Mouse (Mus musculus): ENCODE measurements around the gene Msi2. TPM values are rescaled to one million over a fixed set of nuclear protein-coding genes. Genes with fewer than 3 reads are reported as not detected.

Gene Msi2
- polyA plus RNA-seq, 1 experiment from 2014 or later = 29.9 TPM

- H3K4me3 ChIP-seq = no peak overlapping the region
- no peak for DNase-seq (ENCODE audit: low spot score)
- 82% methylated on average over 6 of the region's 6 CpGs for WGBS
- no peaks in the 10 kb centered on the region for H3K9me3 ChIP-seq
- no peaks in the 10 kb centered on the region for H3K27me3 ChIP-seq (ENCODE audit: insufficient read depth, poor library complexity, severe bottlenecking)
- H3K27ac ChIP-seq = no peak overlapping the region
- peaks cover 43% of the 10 kb centered on the region for H3K4me1 ChIP-seq (replicated peaks)
- H3K36me3 ChIP-seq = peaks cover 72% of the 10 kb centered on the region
Measured at GRCm38 (mm10) chr11:88613008-88613407, 105.3 kb downstream of the Msi2 start.

- WGBS = 95% methylated on average over 7 of the region's 7 CpGs
- no peaks in the 10 kb centered on the region for H3K9me3 ChIP-seq
- no peaks in the 10 kb centered on the region for H3K27me3 ChIP-seq (ENCODE audit: insufficient read depth, poor library complexity, severe bottlenecking)
- no peak overlapping the region for H3K27ac ChIP-seq
- H3K4me3 ChIP-seq = no peak overlapping the region
- no peak for DNase-seq (ENCODE audit: low spot score)
- peaks cover 69% of the 10 kb centered on the region for H3K36me3 ChIP-seq
- peaks cover 47% of the 10 kb centered on the region for H3K4me1 ChIP-seq (replicated peaks)
Measured at GRCm38 (mm10) chr11:88612141-88612540, 106.2 kb downstream of the Msi2 start.

- DNase-seq (ENCODE audit: low spot score) = no peak
- peaks cover 60% of the 10 kb centered on the region for H3K4me1 ChIP-seq (replicated peaks)
- no peak overlapping the region for H3K27ac ChIP-seq
- H3K27me3 ChIP-seq (ENCODE audit: insufficient read depth, poor library complexity, severe bottlenecking) = no peaks in the 10 kb centered on the region
- H3K4me3 ChIP-seq = no peak overlapping the region
- H3K9me3 ChIP-seq = no peaks in the 10 kb centered on the region
- H3K36me3 ChIP-seq = peaks cover 62% of the 10 kb centered on the region
- WGBS = 94% methylated on average over 6 of the region's 6 CpGs
Measured at GRCm38 (mm10) chr11:88610809-88611208, 107.5 kb downstream of the Msi2 start.

- no peak overlapping the region for H3K4me3 ChIP-seq
- 90% methylated on average over 1 of the region's 1 CpGs for WGBS
- H3K9me3 ChIP-seq = no peaks in the 10 kb centered on the region
- no peaks in the 10 kb centered on the region for H3K27me3 ChIP-seq (ENCODE audit: insufficient read depth, poor library complexity, severe bottlenecking)
- H3K36me3 ChIP-seq = peaks cover 66% of the 10 kb centered on the region
- DNase-seq (ENCODE audit: low spot score) = no peak
- peaks cover 67% of the 10 kb centered on the region for H3K4me1 ChIP-seq (replicated peaks)
- H3K27ac ChIP-seq = no peak overlapping the region
Measured at GRCm38 (mm10) chr11:88610112-88610511, 108.2 kb downstream of the Msi2 start.

GRCm38 (mm10) chr11:88608584-88608983 is 109.7 kb downstream of the Msi2 start:
- no peak for DNase-seq (ENCODE audit: low spot score)
- peaks cover 68% of the 10 kb centered on the region for H3K4me1 ChIP-seq (replicated peaks)
- H3K36me3 ChIP-seq = peaks cover 76% of the 10 kb centered on the region

GRCm38 (mm10) chr11:88607725-88608383 is 110.5 kb downstream of the Msi2 start:
- H3K9me3 ChIP-seq = no peaks in the 10 kb centered on the region
- peaks cover 65% of the 10 kb centered on the region for H3K4me1 ChIP-seq (replicated peaks)
- H3K27me3 ChIP-seq (ENCODE audit: insufficient read depth, poor library complexity, severe bottlenecking) = no peaks in the 10 kb centered on the region
- WGBS = 90% methylated on average over 12 of the region's 12 CpGs
- H3K27ac ChIP-seq = peak overlapping the region; percentile 9; the same call in 1 of the 2 replicates
- no peak for DNase-seq (ENCODE audit: low spot score)
- no peak overlapping the region for H3K4me3 ChIP-seq
- peaks cover 76% of the 10 kb centered on the region for H3K36me3 ChIP-seq

More at GRCm38 (mm10) chr11:88608584-88608983, 109.7 kb downstream of the Msi2 start:
- 85% methylated on average over 4 of the region's 4 CpGs for WGBS
- Histone ChIP-seq H3K9me3 (no peaks in the 10 kb centered on the region), H3K27me3 (ENCODE audit: insufficient read depth, poor library complexity, severe bottlenecking) (no peaks in the 10 kb centered on the region), H3K27ac (no peak overlapping the region), H3K4me3 (no peak overlapping the region)

GRCm38 (mm10) chr11:88605771-88606170 is 112.5 kb downstream of the Msi2 start:
- H3K4me3 ChIP-seq = no peak overlapping the region
- H3K36me3 ChIP-seq = peaks cover 76% of the 10 kb centered on the region
- H3K27ac ChIP-seq = peak overlapping the region; percentile 50

GRCm38 (mm10) chr11:88605098-88605525 is 113.2 kb downstream of the Msi2 start:
- Histone ChIP-seq H3K27ac (peak overlapping the region; percentile 56), H3K9me3 (no peaks in the 10 kb centered on the region), H3K4me1 (replicated peaks) (peaks cover 88% of the 10 kb centered on the region), H3K4me3 (no peak overlapping the region), H3K27me3 (ENCODE audit: insufficient read depth, poor library complexity, severe bottlenecking) (no peaks in the 10 kb centered on the region), H3K36me3 (peaks cover 75% of the 10 kb centered on the region)
- DNase-seq (ENCODE audit: low spot score) = no peak
- WGBS = 69% methylated on average over 12 of the region's 12 CpGs

More at GRCm38 (mm10) chr11:88605771-88606170, 112.5 kb downstream of the Msi2 start:
- Histone ChIP-seq H3K27me3 (ENCODE audit: insufficient read depth, poor library complexity, severe bottlenecking) (no peaks in the 10 kb centered on the region), H3K4me1 (replicated peaks) (peaks cover 82% of the 10 kb centered on the region), H3K9me3 (no peaks in the 10 kb centered on the region)
- WGBS = 71% methylated on average over 6 of the region's 6 CpGs
- DNase-seq (ENCODE audit: low spot score) = no peak

GRCm38 (mm10) chr11:88604635-88605034 is 113.7 kb downstream of the Msi2 start:
- no peak for DNase-seq (ENCODE audit: low spot score)
- whole genome bisulfite sequencing = 68% methylated on average over 2 of the region's 2 CpGs
- peaks cover 89% of the 10 kb centered on the region for H3K4me1 ChIP-seq (replicated peaks)
- no peaks in the 10 kb centered on the region for H3K9me3 ChIP-seq
- no peak overlapping the region for H3K4me3 ChIP-seq
- H3K27ac ChIP-seq = peak overlapping the region; percentile 56
- H3K36me3 ChIP-seq = peaks cover 77% of the 10 kb centered on the region
- H3K27me3 ChIP-seq (ENCODE audit: insufficient read depth, poor library complexity, severe bottlenecking) = no peaks in the 10 kb centered on the region

- H3K4me1 ChIP-seq (replicated peaks) = peaks cover 91% of the 10 kb centered on the region
- H3K9me3 ChIP-seq = no peaks in the 10 kb centered on the region
- WGBS = 85% methylated on average over 11 of the region's 11 CpGs
- no peak overlapping the region for H3K4me3 ChIP-seq
- no peak for DNase-seq (ENCODE audit: low spot score)
- H3K27ac ChIP-seq = peak overlapping the region; percentile 45; the same call in 1 of the 2 replicates
- H3K36me3 ChIP-seq = peaks cover 76% of the 10 kb centered on the region
- H3K27me3 ChIP-seq (ENCODE audit: insufficient read depth, poor library complexity, severe bottlenecking) = no peaks in the 10 kb centered on the region
Measured at GRCm38 (mm10) chr11:88603366-88603765, 114.9 kb downstream of the Msi2 start.

- peaks cover 92% of the 10 kb centered on the region for H3K4me1 ChIP-seq (replicated peaks)
- H3K27me3 ChIP-seq (ENCODE audit: insufficient read depth, poor library complexity, severe bottlenecking) = no peaks in the 10 kb centered on the region
- no peak overlapping the region for H3K27ac ChIP-seq
- peaks cover 79% of the 10 kb centered on the region for H3K36me3 ChIP-seq
- no peak overlapping the region for H3K4me3 ChIP-seq
- no peak for DNase-seq (ENCODE audit: low spot score)
- WGBS = 91% methylated on average over 7 of the region's 7 CpGs
- H3K9me3 ChIP-seq = no peaks in the 10 kb centered on the region
Measured at GRCm38 (mm10) chr11:88602471-88603120, 115.7 kb downstream of the Msi2 start.

GRCm38 (mm10) chr11:88600194-88600593 is 118.1 kb downstream of the Msi2 start:
- Histone ChIP-seq H3K4me3 (no peak overlapping the region), H3K27me3 (ENCODE audit: insufficient read depth, poor library complexity, severe bottlenecking) (no peaks in the 10 kb centered on the region), H3K36me3 (peaks cover 81% of the 10 kb centered on the region), H3K4me1 (replicated peaks) (peaks cover 85% of the 10 kb centered on the region), H3K27ac (peak overlapping the region; percentile 69; the same call in 1 of the 2 replicates), H3K9me3 (no peaks in the 10 kb centered on the region)
- 93% methylated on average over 3 of the region's 3 CpGs for WGBS
- DNase-seq (ENCODE audit: low spot score) = no peak
